Mouse (Mus musculus) thymus, postnatal 36 days (tissue): ENCODE results near the gene Crisp2.
"Not testable (repeated sequence)": the region's sequence is repeated elsewhere in the genome, so short reads cannot be mapped to it uniquely, and the experiment has no call there.

Source experiments
- DNase-seq, 2 experiments: peaks; one replicate each; pipeline ENCODE4 v3.0.0; 2022; ENCODE audit warnings: mixed read lengths in 2 of 2

Gene Crisp2

DNA sequence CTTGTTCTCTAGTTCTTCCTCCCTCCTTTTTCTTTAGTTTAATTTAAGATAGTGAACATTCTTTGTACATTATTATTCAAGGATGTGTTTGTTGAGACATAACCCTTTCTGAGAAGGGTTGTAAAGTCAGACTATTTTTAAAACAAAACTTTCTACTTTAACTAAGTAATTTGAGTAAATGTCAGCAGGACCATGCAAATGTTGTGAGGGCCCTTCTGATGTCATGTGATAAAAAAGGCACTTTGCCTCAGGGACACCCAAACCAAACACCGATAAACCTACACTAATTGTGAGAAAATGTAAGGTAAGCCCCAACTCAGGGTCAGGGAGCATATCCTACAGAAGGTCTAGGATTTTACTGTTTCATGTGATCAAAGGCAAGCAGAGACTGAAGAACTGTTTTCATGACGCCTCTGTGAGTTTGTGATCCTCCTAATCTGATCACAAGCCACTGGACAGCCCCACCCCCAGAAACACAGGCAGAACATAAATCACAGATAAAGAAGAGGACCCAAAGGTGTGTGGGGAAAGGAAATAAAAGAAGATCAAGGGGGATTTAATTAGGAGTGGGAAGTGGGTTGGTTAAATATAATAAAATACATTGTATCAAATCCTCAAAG is at the start of gene Crisp2:
Gene Crisp2, minus strand, starts transcription at position 51 of the 620 bp plus-strand sequence.
- no peak for DNase-seq

DNA sequence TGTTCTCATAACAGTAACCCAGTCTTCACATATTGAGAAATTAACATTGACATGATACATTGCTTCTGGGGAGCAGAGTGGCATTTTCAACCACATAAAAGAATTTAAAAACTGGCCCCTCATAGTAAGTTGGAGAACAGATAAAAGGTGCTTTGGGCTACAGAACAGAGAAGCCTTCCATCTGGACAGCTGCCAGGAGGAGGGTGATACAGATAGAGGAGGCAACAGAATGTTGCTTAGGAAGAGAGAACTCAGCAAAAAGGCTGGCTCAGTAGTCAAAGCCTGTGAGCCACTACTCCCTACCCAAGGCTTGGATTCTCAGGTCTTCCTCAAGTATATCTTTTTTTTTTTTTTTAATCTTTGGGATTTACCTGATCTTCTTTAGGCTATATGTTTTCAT is 48.3 kb upstream of the Crisp2 start:
- DNase-seq = no peak

GRCm38 (mm10) chr17:40837308-40837707 is 30.5 kb upstream of the Crisp2 start:
- no peak for DNase-seq

- no peak for DNase-seq
Observed at GRCm38 (mm10) chr17:40831870-40832269, 25.1 kb upstream of the Crisp2 start.

GRCm38 (mm10) chr17:40824549-40824948 is 17.7 kb upstream of the Crisp2 start:
- peak; percentile 3 to 6 for DNase-seq

GRCm38 (mm10) chr17:40823817-40824216 is 17.0 kb upstream of the Crisp2 start:
- no peak for DNase-seq

DNA sequence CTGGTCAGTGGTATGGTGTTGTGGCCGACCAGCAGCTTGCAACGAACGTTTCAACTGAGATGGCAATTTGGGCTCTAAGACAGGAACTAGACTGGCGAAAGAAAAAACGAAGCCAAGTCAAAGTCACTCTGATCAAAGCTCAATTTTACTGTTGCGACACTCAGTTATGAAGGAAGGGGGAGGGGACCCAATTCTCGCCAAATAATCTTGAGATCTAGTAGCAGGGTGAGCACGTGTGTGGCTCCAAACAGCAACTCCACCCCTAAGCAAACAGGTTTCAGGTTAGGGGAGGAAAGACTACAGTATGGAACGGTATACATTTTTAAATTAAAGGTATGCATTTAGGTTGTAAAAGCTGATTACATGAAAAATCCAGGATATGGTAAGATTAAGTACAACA is 14.7 kb upstream of the Crisp2 start:
- no peak for DNase-seq

DNA sequence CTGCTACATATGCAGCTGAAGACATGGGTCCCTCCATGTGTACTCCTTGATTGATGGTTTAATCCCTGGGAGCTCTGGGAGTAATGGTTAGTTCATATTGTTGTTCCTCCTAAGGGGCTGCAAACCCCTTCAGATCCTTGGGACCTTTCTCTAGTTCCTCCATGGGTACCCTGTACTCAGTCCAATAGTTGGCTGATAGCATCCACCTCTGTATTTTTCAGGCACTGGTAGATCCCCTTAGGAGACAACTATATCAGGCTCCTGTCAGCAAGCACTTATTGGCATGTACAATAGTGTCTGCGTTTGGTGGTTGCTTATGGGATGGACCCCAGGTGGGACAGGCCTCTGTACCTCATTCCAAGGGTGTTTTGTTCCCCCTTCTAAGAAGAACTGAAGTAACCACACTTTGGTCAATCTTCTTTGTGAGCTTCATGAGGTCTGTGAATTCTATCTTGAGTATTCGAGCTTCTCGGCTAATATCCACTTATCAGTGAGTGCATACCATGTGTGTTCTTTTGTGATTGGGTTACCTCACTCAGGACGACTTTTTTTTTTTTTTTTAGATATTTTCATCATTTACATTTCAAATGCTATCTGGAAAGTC is 10.6 kb upstream of the Crisp2 start:
- DNase-seq = no peak

GRCm38 (mm10) chr17:40812259-40812658 is 5.5 kb upstream of the Crisp2 start:
- DNase-seq = no peak

- DNase-seq = no peak
Observed at GRCm38 (mm10) chr17:40811560-40811959, 4.8 kb upstream of the Crisp2 start.

GRCm38 (mm10) chr17:40810934-40811333 is 4.1 kb upstream of the Crisp2 start, which contains the start of gene Rhag:
Rhag (plus strand) TSS chr17:40811126.
- DNase-seq = no peak

GRCm38 (mm10) chr17:40808071-40808470 is 1.3 kb upstream of the Crisp2 start:
- DNase-seq = no peak

GRCm38 (mm10) chr17:40806550-40806949 is 253 bp downstream of the Crisp2 start:
- no peak for DNase-seq

DNA sequence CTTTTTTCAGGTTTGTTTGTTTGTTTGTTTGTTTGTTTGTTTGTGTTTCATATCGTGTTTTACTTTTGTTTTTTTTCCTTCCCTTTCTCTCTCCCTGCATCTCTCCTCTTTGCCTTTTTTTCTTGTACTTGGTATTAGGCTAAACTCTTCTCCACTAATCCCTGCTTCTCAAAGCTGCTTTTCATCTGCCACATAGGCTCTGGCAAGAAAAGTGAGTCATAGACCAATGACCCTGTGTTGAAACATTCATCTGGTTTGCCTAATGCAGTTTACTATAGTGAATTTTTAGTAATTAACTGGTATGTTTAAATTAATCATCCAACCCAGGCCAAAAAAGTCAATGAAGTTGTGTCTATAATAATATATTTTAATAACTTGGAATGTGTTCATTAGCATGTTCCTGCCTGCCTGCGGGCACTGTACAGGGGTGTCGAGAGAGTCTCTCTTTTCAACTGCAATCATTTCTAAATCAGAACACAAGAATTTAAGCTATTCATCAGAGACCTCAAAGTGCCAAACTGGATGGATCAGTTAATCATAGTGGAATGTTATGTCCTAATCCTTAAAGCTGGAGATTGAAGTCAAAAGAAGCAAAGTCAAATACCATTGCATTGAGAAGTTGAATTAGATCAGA is 4.0 kb downstream of the Crisp2 start:
- no peak for DNase-seq

GRCm38 (mm10) chr17:40793921-40794854 is 12.6 kb downstream of the Crisp2 start:
- DNase-seq = peak; percentile 3 to 9

GRCm38 (mm10) chr17:40789877-40790276 is 16.9 kb downstream of the Crisp2 start:
- DNase-seq = no peak

DNA sequence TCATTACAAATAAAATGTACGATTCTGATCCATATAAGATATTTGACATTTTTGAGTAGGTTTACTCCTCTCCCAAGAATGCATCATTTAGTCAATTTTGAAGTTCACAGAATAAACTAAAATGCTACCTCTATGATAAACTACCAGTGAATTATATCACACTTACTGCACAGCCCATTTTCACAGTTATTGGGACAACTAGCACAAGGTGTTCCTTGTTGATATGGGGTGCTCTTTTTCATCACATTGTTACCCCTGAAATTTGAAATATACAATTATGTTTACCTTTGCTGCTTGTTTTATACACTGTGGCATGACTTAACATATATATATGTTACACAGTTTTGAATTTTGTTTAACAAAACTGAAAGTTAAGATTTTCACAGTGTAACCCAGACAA is 39.7 kb downstream of the Crisp2 start:
- no peak for DNase-seq

- DNase-seq = no peak
Observed at GRCm38 (mm10) chr17:40763662-40764061, 43.1 kb downstream of the Crisp2 start.

- DNase-seq = no peak
Observed at GRCm38 (mm10) chr17:40731724-40732123, 75.1 kb downstream of the Crisp2 start.

DNA sequence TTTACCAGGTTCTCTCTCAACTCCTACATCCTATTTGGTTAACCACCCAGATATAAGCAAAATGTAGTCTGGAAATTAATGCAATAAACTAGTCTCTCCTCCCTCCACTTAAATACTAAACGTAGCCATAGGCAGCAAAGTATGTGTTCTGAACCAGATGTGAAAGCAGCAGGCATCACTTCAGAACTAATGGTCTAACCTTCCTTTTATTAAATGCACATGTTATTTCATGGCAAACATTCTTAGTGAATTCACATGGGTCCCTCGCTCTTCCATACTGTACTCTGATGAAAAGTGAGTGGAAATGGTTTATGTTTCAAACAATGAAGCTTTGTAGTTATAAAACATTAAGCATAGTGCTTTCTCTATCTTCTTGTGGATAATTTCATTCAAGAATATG is 75.5 kb downstream of the Crisp2 start:
- no peak for DNase-seq

- no peak for DNase-seq
Observed at GRCm38 (mm10) chr17:40726820-40727219, 80.0 kb downstream of the Crisp2 start, which contains the start of gene Esp1. Esp1 (plus strand) TSS chr17:40727120.

DNA sequence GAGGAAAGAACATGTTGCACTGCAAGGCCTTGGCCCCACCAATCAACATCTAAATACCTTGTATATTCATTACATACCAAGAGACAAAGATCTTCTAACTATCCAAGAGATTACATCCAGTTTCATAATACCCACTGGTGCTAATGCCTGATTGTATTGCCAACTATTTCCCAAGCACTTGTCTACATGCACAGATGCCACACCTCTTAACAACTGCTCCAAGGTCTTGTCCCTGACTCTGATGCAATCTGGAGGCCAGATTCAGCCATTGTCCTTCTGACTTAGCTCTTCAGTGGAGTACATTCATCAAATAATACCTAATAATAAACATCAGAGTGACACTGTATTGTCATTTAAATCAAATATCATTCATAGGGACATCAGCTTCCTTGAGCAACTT is 89.7 kb downstream of the Crisp2 start:
- DNase-seq = not testable (repeated sequence)

GRCm38 (mm10) chr17:40716273-40716672 is 90.5 kb downstream of the Crisp2 start:
- DNase-seq = no peak
